Mouse (Mus musculus): Measurements from ENCODE around the gene Tmem144. TPM values are rescaled to one million over a fixed set of nuclear protein-coding genes. Genes with fewer than 3 reads are reported as not detected.

The Tmem144 gene
- total and polyA plus RNA-seq, 3 experiments, result 0.59 to 2.0 (median 1.3) TPM

GRCm38 (mm10) chr3:79811632-79812031, 40.9 kb downstream of the Tmem144 start:
- H3K36me3 ChIP-seq (replicated peaks in 1 of 2; ENCODE audit: control insufficient read depth in 1 of 2, insufficient read depth in 1 of 2, low read length in 1 of 2), result no peaks in the 10 kb centered on the region
- H3K27me3 ChIP-seq (replicated peaks), result no peaks in the 10 kb centered on the region
- no peak overlapping the region for H3K4me2 ChIP-seq (ENCODE audit: insufficient read depth, low read depth, poor library complexity, severe bottlenecking)
- TF ChIP-seq MXI1 (IDR thresholded peaks at IDR 0.05; ENCODE audit: low read depth, low read length), result no peak
- no peak for TF ChIP-seq NRF1 (IDR thresholded peaks at IDR 0.05; ENCODE audit: low read depth, low read length)
- TF ChIP-seq PAX5 (IDR thresholded peaks at IDR 0.05; ENCODE audit: low read length), result no peak
- TF ChIP-seq CTCF (conservative IDR thresholded peaks at IDR 0.05 in 1 of 2, IDR thresholded peaks at IDR 0.05 in 1 of 2; ENCODE audit: low read depth in 2 of 2, low read length in 2 of 2), result peak; percentile 43 to 58; a peak in 3 of 4 replicates
- no peak for TF ChIP-seq RAD21 (IDR thresholded peaks at IDR 0.05; ENCODE audit: low read depth, low read length)
- no peak for TF ChIP-seq ELF1 (IDR thresholded peaks at IDR 0.05; ENCODE audit: low read depth, low read length)
- in situ Hi-C loops (cut with MboI; ENCODE audit: low pct_ligation_motif_present, low pct_unique_long_range_greater_than_20kb, low sequenced_read_pairs), result loop anchor here (5.0 kb wide), 1 partner anchor 144 kb away; no protein-coding TSS in a partner anchor
- no peak overlapping the region for H3K27ac ChIP-seq (ENCODE audit: insufficient read depth, low read depth)
- H3K4me3 ChIP-seq (replicated peaks in 1 of 3; ENCODE audit: low read depth in 2 of 3, low read length in 2 of 3, poor library complexity in 1 of 3), result no peak overlapping the region
- dilution Hi-C loops (cut with MboI; ENCODE audit: extremely low pct_ligation_motif_present, extremely low pct_unique_long_range_greater_than_20kb, low sequenced_read_pairs), result no loop called here
- peaks cover 2 to 8% of the 10 kb centered on the region in 2 experiments; a peak in 2 of 4 replicates for H3K4me1 ChIP-seq (ENCODE audit: control insufficient read depth in 1 of 2, insufficient read depth in 2 of 2)
- peak; percentile 35 for DNase-seq (ENCODE audit: extremely low read depth)
- no peak overlapping the region for H3K9ac ChIP-seq (ENCODE audit: insufficient read depth, low read depth)
- no peaks in the 10 kb centered on the region for H3K9me3 ChIP-seq (replicated peaks; ENCODE audit: low read length)
- H3K79me2 ChIP-seq (replicated peaks; ENCODE audit: control insufficient read depth, extremely low read depth, insufficient read depth, poor library complexity, severe bottlenecking), result no peaks in the 10 kb centered on the region

- TF ChIP-seq HCFC1 (IDR thresholded peaks at IDR 0.05; ENCODE audit: low read depth, low read length) (no peak), RAD21 (IDR thresholded peaks at IDR 0.05; ENCODE audit: low read depth, low read length) (no peak), USF1 (IDR thresholded peaks at IDR 0.05; ENCODE audit: low read depth, low read length) (no peak), NRF1 (IDR thresholded peaks at IDR 0.05; ENCODE audit: low read depth, low read length) (no peak), TBP (conservative IDR thresholded peaks at IDR 0.05; ENCODE audit: low read depth, low read length) (no peak), PAX5 (IDR thresholded peaks at IDR 0.05; ENCODE audit: low read length) (no peak), ELF1 (IDR thresholded peaks at IDR 0.05; ENCODE audit: low read depth, low read length) (no peak), ZC3H11A (IDR thresholded peaks at IDR 0.05; ENCODE audit: low read depth, low read length) (no peak), ETS1 (conservative IDR thresholded peaks at IDR 0.05; ENCODE audit: low read depth, low read length) (no peak), MXI1 (IDR thresholded peaks at IDR 0.05; ENCODE audit: low read depth, low read length) (no peak), EP300 (IDR thresholded peaks at IDR 0.05; ENCODE audit: low read length) (no peak), MYC (IDR thresholded peaks at IDR 0.05; ENCODE audit: low read depth, low read length) (no peak), ZMIZ1 (IDR thresholded peaks at IDR 0.05; ENCODE audit: low read depth, low read length) (no peak), ZNF384 (IDR thresholded peaks at IDR 0.05; ENCODE audit: low read depth, low read length) (no peak), CHD1 (IDR thresholded peaks at IDR 0.05; ENCODE audit: low read depth, low read length) (no peak), ZKSCAN1 (IDR thresholded peaks at IDR 0.05; ENCODE audit: borderline replicate concordance, low read depth, low read length) (no peak)
- dilution Hi-C loops (cut with MboI; ENCODE audit: extremely low pct_ligation_motif_present, extremely low pct_unique_long_range_greater_than_20kb, low sequenced_read_pairs), result no loop called here
- H3K4me3 ChIP-seq (replicated peaks in 1 of 3; ENCODE audit: low read depth in 2 of 3, low read length in 2 of 3, poor library complexity in 1 of 3), result no peak overlapping the region
- H3K9me3 ChIP-seq (replicated peaks; ENCODE audit: low read length), result no peaks in the 10 kb centered on the region
- peaks cover 2 to 8% of the 10 kb centered on the region in 2 experiments; a peak in 2 of 4 replicates for H3K4me1 ChIP-seq (ENCODE audit: control insufficient read depth in 1 of 2, insufficient read depth in 2 of 2)
- no peaks in the 10 kb centered on the region for H3K79me2 ChIP-seq (replicated peaks; ENCODE audit: control insufficient read depth, extremely low read depth, insufficient read depth, poor library complexity, severe bottlenecking)
- H3K27ac ChIP-seq (ENCODE audit: insufficient read depth, low read depth), result no peak overlapping the region
- H3K27me3 ChIP-seq (replicated peaks), result no peaks in the 10 kb centered on the region
- no peak overlapping the region for H3K9ac ChIP-seq (ENCODE audit: insufficient read depth, low read depth)
- in situ Hi-C loops (cut with MboI; ENCODE audit: low pct_ligation_motif_present, low pct_unique_long_range_greater_than_20kb, low sequenced_read_pairs), result loop anchor here (5.0 kb wide), 1 partner anchor 143 kb away; no protein-coding TSS in a partner anchor
- no peak for DNase-seq (ENCODE audit: extremely low read depth)
- H3K36me3 ChIP-seq (replicated peaks in 1 of 2; ENCODE audit: control insufficient read depth in 1 of 2, insufficient read depth in 1 of 2, low read length in 1 of 2), result no peaks in the 10 kb centered on the region
- H3K4me2 ChIP-seq (ENCODE audit: insufficient read depth, low read depth, poor library complexity, severe bottlenecking), result no peak overlapping the region
Observed at GRCm38 (mm10) chr3:79810563-79810962, 42.0 kb downstream of the Tmem144 start.
